Mouse (Mus musculus): ENCODE results near the gene Ccdc13. TPM values are rescaled to one million over a fixed set of nuclear protein-coding genes. Genes with fewer than 3 reads are reported as not detected.

The Ccdc13 gene
- polyA plus RNA-seq, 1 experiment from 2014 or later: 1.2 TPM

GRCm38 (mm10) chr9:121765166-121765855 is 74.0 kb downstream of the Ccdc13 start:
- H3K9ac ChIP-seq: no peak overlapping the region
- no peak overlapping the region for H3K4me2 ChIP-seq
- peaks cover 57% of the 10 kb centered on the region for H3K36me3 ChIP-seq
- H3K27me3 ChIP-seq: no peaks in the 10 kb centered on the region
- H3K4me1 ChIP-seq: peaks cover 31% of the 10 kb centered on the region
- H3K9me3 ChIP-seq: no peaks in the 10 kb centered on the region
- ATAC-seq (ENCODE audit: borderline replicate concordance, extremely low read depth, low FRiP score, low TSS enrichment): no peak
- 75% methylated on average over 16 of the region's 16 CpGs for WGBS
- no peak overlapping the region for H3K4me3 ChIP-seq
- peak overlapping the region; percentile 32 for H3K27ac ChIP-seq

- peaks cover 57% of the 10 kb centered on the region for H3K36me3 ChIP-seq
- no peak overlapping the region for H3K9ac ChIP-seq
- WGBS: 72% methylated on average over 19 of the region's 19 CpGs
- H3K27me3 ChIP-seq: no peaks in the 10 kb centered on the region
- no peak for ATAC-seq (ENCODE audit: borderline replicate concordance, extremely low read depth, low FRiP score, low TSS enrichment)
- H3K9me3 ChIP-seq: no peaks in the 10 kb centered on the region
- H3K4me2 ChIP-seq: no peak overlapping the region
- H3K4me1 ChIP-seq: peaks cover 36% of the 10 kb centered on the region
- no peak overlapping the region for H3K4me3 ChIP-seq
- no peak overlapping the region for H3K27ac ChIP-seq
These were observed 75.5 kb downstream of the Ccdc13 start for GRCm38 (mm10) chr9:121763716-121764115.

DNA sequence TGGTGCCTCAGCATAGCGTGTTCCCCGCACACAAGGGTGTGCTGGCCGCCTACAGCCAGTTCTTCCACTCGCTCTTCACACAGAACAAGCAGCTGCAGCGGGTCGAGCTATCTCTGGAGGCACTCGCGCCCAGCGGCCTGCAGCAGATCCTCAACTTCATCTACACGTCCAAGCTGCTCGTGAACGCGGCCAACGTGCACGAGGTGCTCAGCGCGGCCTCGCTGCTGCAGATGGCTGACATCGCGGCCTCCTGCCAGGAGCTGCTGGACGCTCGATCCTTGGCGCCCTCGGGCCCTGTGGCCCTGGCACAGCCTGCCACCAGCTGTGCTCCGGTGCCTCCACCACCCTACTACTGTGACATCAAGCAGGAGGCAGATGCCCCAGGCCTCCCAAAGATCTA is 76.5 kb downstream of the Ccdc13 start:
- Histone ChIP-seq H3K4me1 (peaks cover 46% of the 10 kb centered on the region), H3K36me3 (peaks cover 49% of the 10 kb centered on the region), H3K27me3 (no peaks in the 10 kb centered on the region), H3K4me2 (no peak overlapping the region), H3K9ac (no peak overlapping the region), H3K9me3 (no peaks in the 10 kb centered on the region), H3K27ac (no peak overlapping the region), H3K4me3 (no peak overlapping the region)
- ATAC-seq (ENCODE audit: borderline replicate concordance, extremely low read depth, low FRiP score, low TSS enrichment): no peak
- WGBS: 81% methylated on average over 25 of the region's 25 CpGs

- Histone ChIP-seq H3K9me3 (no peaks in the 10 kb centered on the region), H3K4me3 (no peak overlapping the region), H3K4me2 (no peak overlapping the region), H3K36me3 (peaks cover 46% of the 10 kb centered on the region), H3K9ac (no peak overlapping the region), H3K27ac (no peak overlapping the region), H3K4me1 (peaks cover 46% of the 10 kb centered on the region), H3K27me3 (no peaks in the 10 kb centered on the region)
- ATAC-seq (ENCODE audit: borderline replicate concordance, extremely low read depth, low FRiP score, low TSS enrichment): no peak
- WGBS: 86% methylated on average over 10 of the region's 10 CpGs
These were observed 77.0 kb downstream of the Ccdc13 start for GRCm38 (mm10) chr9:121762248-121762647.

GRCm38 (mm10) chr9:121761787-121762186 is 77.5 kb downstream of the Ccdc13 start:
- H3K27me3 ChIP-seq: no peaks in the 10 kb centered on the region
- peaks cover 46% of the 10 kb centered on the region for H3K4me1 ChIP-seq
- no peak overlapping the region for H3K4me3 ChIP-seq
- WGBS: 62% methylated on average over 8 of the region's 8 CpGs
- no peaks in the 10 kb centered on the region for H3K9me3 ChIP-seq
- no peak overlapping the region for H3K4me2 ChIP-seq
- H3K36me3 ChIP-seq: peaks cover 43% of the 10 kb centered on the region
- H3K9ac ChIP-seq: no peak overlapping the region
- no peak overlapping the region for H3K27ac ChIP-seq
- ATAC-seq (ENCODE audit: borderline replicate concordance, extremely low read depth, low FRiP score, low TSS enrichment): no peak

GRCm38 (mm10) chr9:121761091-121761665 is 78.1 kb downstream of the Ccdc13 start:
- Histone ChIP-seq H3K9ac (peak overlapping the region; percentile 94; the same call in 1 of the 2 replicates), H3K9me3 (no peaks in the 10 kb centered on the region), H3K4me2 (peak overlapping the region; percentile 96), H3K36me3 (peaks cover 40% of the 10 kb centered on the region), H3K4me1 (peaks cover 46% of the 10 kb centered on the region), H3K27ac (peak overlapping the region; percentile 94), H3K27me3 (no peaks in the 10 kb centered on the region), H3K4me3 (peak overlapping the region; percentile 72)
- no peak for ATAC-seq (ENCODE audit: borderline replicate concordance, extremely low read depth, low FRiP score, low TSS enrichment)
- WGBS: 53% methylated on average over 10 of the region's 10 CpGs

DNA sequence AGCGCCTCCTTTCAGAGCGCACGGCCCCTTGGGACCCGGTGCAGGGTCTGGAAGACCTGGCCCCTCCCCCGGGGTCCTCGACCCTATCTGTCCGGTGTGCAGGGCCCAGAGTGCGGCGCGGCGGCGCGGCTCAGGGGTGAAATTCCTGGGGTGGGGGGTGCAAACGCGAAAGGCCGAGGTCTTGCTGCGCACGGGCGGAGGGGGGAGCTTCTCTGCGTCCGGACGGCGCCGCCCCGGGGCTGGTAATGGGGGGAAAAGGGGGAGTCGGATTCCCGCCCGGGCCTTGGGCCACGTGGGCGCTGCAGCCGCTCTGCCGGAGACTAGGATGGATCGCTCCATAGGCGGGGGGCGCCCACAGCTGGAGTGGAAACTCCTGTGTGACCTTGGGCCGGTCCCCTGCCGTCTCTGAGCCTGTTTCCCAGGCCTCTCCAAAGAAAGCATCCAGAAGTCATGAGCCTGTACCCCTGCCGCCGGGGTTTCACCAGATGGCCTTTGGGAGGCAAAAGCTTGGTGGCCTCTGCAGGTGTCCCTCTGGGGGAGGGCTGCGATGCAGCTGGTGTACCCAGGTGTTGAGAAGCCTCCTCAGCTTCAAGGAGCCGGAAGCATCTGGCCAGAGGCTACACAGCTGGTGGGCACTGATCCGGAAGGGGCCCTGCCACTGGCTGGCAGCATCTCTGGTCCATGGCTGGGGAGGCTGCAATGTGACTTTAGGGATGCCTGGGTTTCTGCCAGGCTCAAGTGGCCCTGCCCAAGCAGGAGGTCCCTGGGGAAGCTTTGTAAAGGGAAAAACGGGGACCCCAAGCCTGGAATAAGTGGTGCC is 78.8 kb downstream of the Ccdc13 start:
- Histone ChIP-seq H3K36me3 (peaks cover 40% of the 10 kb centered on the region), H3K27me3 (no peaks in the 10 kb centered on the region), H3K27ac (peak overlapping the region; percentile 94), H3K4me1 (peaks cover 46% of the 10 kb centered on the region), H3K9me3 (no peaks in the 10 kb centered on the region), H3K4me2 (peak overlapping the region; percentile 96), H3K9ac (peak overlapping the region; percentile 94), H3K4me3 (peak overlapping the region; percentile 72)
- peak; percentile 68 for ATAC-seq (ENCODE audit: borderline replicate concordance, extremely low read depth, low FRiP score, low TSS enrichment)
- 2% methylated on average over 43 of the region's 43 CpGs for WGBS

DNA sequence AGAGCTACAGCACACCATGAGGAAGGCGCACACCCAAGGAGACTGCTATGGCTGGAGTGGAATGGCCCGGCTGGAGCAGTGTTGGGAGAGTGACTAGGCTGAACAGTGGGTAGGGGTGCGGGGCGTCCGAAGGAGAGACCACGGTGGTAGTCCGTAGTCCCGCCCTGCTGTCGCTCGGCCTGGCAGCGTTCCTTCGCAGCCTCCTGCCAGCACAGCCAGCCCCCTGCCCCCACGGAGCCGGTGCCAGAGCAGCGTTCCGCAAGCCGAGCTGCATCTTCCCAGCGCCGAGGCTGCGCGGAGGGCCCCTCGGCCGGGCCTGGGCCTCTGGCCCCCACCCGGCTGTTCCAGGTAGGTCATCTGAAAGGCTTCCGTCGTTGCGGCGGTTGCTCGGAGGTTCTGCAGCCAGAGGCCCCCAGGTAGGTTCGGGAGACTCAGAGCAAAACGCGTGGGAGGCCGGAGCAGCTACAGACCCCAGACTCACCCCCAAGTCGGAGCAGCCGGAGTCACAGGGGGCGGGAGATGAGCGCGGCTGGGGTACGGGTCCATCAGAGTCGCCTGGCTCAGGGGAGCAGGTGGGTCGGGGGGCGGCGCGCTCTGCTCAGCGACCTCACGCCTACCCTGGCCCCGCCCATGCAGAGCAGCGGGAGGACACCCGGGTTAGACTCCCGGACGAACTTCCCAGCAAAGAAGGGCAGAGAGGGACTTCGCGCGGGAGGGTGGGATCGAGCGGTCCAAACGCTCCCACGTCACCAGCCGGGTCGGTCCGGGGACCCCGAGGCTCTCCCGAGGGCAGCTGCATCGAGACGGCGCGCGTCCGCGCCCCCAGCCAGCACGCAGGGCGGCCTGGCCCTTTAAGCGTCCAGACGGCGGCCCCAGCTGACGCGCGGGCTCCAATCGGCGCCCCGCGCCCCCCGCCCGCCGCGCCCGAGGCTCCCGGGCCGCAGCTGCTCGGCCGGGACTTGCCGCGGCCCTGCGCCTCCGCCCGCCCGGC is 79.9 kb downstream of the Ccdc13 start, which contains the start of gene Zfp651:
TSS of gene Zfp651 (plus strand) at position 240 of the 991 bp plus-strand sequence.
- peak within 1 kb of the TSS; percentile 94 for H3K9ac ChIP-seq
- under 1% methylated on average over 89 of the region's 97 CpGs for WGBS

DNA sequence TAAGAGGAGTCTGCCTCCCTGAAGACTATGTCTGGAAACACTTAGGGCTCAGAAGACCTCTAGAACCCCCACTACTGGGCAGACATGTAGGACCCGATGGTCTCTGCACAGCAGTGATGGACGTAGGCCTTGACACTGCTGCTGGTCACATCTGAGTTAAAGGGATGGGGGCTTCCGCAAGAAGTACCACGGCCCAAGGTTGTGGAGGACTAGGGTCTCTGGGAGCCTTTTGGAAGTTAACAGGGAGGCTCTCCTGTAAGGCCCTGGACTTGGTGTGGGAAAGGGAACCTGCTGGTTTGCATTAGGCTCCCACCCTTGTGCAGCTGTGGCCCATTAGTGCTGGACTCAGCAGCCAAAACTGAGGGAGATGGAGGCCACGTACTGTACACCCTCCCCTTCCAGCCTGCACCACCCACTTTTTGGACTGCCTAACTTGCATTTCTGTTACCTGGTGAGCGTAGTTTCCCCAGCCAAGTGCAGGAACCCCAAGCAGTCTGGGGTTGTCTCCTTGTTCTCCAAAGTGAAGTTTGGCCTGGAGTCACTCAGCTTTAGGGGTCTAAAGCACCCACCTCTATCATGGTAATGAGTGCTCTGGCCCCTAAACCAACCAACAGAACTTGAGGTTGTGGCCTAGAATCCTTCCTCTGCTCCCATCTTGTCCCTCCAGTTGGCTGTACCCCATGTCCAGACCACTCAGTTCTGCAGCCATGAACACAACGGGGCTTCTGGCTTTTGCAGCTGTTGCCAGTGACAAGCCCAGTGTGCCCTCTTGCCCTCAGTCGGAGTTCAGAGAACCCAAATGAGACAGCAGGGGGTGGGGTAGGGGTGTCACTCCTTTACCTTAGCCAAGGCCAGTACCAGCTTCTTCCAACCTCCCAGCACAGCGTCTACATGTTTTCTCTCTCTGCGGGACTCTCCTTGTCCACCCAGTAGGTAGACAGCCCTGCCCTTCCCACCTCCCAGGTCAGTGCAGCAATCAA is 81.1 kb downstream of the Ccdc13 start:
- Histone ChIP-seq H3K27ac (peak overlapping the region; percentile 5; the same call in 1 of the 2 replicates), H3K4me3 (peak overlapping the region; percentile 72), H3K27me3 (no peaks in the 10 kb centered on the region), H3K9ac (peak overlapping the region; percentile 94; the same call in 1 of the 2 replicates), H3K9me3 (no peaks in the 10 kb centered on the region), H3K36me3 (peaks cover 41% of the 10 kb centered on the region), H3K4me1 (peaks cover 32% of the 10 kb centered on the region), H3K4me2 (peak overlapping the region; percentile 96)
- no peak for ATAC-seq (ENCODE audit: borderline replicate concordance, extremely low read depth, low FRiP score, low TSS enrichment)
- 52% methylated on average over 10 of the region's 10 CpGs for WGBS

More for the DNA sequence above, 79.9 kb downstream of the Ccdc13 start, which contains the start of gene Zfp651:
- Histone ChIP-seq H3K4me2 (peak within 1 kb of the TSS; percentile 96), H3K4me1 (peaks cover 38% of the 10 kb centered on the region), H3K36me3 (peaks cover 42% of the 10 kb centered on the region), H3K27ac (peak within 1 kb of the TSS; percentile 94), H3K9me3 (no peaks in the 10 kb centered on the region), H3K27me3 (no peaks in the 10 kb centered on the region), H3K4me3 (peak within 1 kb of the TSS; percentile 72)
- ATAC-seq (ENCODE audit: borderline replicate concordance, extremely low read depth, low FRiP score, low TSS enrichment): peak; percentile 74

GRCm38 (mm10) chr9:121757432-121757831 is 81.8 kb downstream of the Ccdc13 start:
- Histone ChIP-seq H3K27me3 (no peaks in the 10 kb centered on the region), H3K9me3 (no peaks in the 10 kb centered on the region), H3K27ac (peak overlapping the region; percentile 5; the same call in 1 of the 2 replicates), H3K4me1 (peaks cover 32% of the 10 kb centered on the region), H3K36me3 (peaks cover 39% of the 10 kb centered on the region), H3K4me3 (no peak overlapping the region), H3K4me2 (no peak overlapping the region), H3K9ac (no peak overlapping the region)
- no peak for ATAC-seq (ENCODE audit: borderline replicate concordance, extremely low read depth, low FRiP score, low TSS enrichment)
- 52% methylated on average over 3 of the region's 3 CpGs for WGBS

All from lung, embryonic 15.5 days (tissue).